Mouse (Mus musculus) kidney, postnatal 4 days (tissue): ENCODE results near the gene Gm44503.
A peak's percentile ranks its signal among the peaks of the same experiment; 100 is the strongest.

Experiments
- DNase-seq, 2 experiments: peaks; one replicate each; pipeline ENCODE4 v3.0.0; 2021; ENCODE audit warnings: mixed read lengths in 2 of 2

Gene Gm44503

GRCm38 (mm10) chr9:72974734-72975133 is 16.1 kb downstream of the Gm44503 start:
- DNase-seq = no peak

DNA sequence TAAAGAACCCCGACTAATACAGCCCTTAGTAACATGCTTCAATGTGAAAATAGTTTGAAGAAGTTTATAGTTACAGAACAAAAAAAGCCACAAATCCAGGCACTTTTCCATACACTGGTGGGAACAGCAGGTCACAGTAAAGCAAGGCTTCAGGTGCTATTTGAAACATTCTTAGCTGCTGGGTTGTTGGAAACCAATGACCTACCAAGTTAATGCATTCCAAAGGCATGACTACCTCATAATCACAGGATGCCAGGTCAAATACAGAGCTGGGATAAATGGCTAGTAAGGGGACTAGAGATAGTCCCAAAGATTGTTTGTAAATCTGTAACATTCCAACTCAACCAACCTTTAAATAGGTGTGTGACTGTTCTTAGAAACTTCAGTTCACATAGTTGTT is 16.6 kb downstream of the Gm44503 start:
- no peak for DNase-seq

- DNase-seq = no peak
Measured at GRCm38 (mm10) chr9:72983066-72983465, 24.4 kb downstream of the Gm44503 start.

- DNase-seq = peak; percentile 96 to 98
Measured at GRCm38 (mm10) chr9:72985250-72986220, 26.9 kb downstream of the Gm44503 start, which contains the start of the genes Ccpg1os and Ccpg1. Gene Ccpg1os, minus strand, starts transcription at chr9:72985382. Gene Ccpg1, plus strand, starts transcription at chr9:72985429.

DNA sequence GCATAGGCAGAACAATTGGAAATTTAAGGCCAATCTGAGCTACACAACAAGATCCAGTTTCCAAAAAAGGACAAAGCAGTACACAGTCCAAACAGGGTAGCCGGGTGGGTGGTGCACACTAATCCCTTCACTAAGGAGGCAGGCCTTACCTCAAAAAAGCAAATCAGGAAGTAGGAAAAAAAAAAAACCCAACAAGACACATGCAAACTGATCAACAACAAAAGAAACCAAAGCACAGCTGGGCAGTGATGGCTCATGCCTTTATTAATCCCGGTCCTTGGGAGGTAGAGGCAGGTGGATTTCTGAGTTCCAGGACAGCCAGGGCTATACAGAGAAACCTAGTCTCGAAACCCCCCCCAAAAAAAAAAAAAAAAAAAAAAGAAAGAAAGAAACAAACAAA is 29.1 kb downstream of the Gm44503 start:
- no peak for DNase-seq

DNA sequence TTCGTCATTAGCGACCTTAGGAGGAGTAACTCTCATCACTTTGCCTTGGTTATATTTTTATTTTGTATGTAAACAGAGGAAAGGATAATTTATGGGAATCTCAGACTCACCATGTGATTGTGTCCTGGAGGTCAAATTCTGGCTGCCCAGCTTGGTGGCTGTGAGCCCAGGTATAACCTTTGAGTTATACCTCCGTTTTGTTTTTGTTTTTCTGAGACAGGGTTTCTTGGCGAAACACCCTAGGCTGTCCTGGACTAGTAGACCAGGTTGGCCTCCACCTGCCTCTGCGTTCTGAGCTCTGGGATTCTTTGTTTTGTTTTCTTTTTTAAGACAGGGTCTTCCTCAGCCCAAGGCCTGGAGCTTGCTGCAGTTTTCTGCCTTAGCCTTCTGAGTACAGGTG is 30.1 kb downstream of the Gm44503 start:
- DNase-seq = no peak

DNA sequence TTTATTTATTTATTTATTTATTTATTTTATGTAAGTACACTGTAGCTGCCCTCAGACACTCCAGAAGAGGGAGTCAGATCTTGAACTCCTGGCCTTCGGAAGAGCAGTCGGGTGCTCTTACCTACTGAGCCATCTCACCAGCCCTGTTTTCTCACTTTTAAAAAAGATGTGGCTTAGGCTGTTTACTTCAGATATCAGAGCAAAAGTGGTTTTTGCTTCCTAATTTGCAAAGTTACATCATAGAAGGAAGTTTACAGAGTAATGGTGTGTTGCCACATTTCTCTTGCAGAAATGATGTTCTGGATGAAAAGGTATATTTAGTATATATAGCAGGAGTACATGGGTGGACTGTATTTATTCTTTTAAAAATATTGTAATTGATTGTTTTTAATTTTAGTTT is 32.8 kb downstream of the Gm44503 start:
- no peak for DNase-seq

DNA sequence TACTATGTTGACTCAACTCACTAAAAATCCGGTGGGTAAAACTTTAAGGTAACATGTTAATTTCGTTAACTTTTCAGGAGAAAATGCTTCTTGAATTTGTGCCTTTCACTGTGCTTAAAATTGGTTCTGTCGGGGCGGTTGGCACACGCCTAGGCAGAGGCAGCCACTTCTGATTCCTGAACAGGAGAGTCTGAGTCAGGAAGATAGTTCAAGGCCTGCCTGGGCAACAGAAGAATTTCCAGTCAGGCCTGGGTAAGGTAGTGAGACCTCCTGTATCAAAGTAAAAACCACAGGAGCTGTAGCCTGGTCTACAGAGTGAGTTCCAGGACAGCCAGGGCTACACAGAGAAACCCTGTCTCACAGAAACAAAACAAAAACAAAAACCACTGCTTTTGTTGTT is 33.9 kb downstream of the Gm44503 start:
- no peak for DNase-seq

DNA sequence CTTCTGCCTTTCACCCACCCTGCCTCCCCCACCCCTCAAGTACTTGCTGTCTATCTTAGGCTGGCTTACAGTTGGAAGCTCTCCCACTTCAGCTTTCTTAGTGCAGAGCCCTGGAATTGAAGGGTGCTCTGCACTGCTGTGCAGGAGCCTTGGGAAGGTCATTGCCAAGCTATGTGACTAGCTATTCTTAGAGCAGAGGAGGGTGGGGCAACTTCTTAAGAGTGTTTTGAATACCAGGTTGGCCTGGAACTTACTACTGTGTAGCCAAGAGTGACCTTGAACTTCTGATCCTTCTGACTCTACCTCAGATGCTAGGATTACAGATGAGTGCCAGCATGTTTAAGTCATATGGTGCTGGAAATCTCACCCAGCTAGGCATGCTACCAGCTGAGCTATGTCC is 37.5 kb downstream of the Gm44503 start:
- no peak for DNase-seq

- no peak for DNase-seq
Measured at GRCm38 (mm10) chr9:72996806-72997205, 38.2 kb downstream of the Gm44503 start.

GRCm38 (mm10) chr9:73000487-73000886 is 41.8 kb downstream of the Gm44503 start:
- DNase-seq = no peak

GRCm38 (mm10) chr9:73001314-73002011 is 42.8 kb downstream of the Gm44503 start:
- DNase-seq = no peak

DNA sequence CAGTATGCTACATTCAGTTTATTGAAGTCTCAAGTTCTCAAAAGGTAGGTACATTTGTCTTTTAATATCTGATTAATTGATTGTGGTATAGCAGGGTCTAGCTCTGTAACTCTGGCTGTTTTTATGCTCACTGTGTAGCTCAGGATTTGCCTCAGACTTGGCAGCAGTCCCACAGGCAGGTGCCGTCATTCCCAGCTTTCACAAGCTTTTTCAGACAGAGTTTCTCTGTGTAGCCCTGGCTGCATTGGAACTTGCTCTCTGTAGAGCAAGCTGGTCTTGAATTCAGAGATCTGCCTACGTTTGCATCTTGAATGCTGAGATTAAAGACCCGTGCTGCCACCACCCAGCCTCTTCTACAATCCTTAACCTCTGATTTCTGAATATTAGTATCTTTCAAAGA is 43.5 kb downstream of the Gm44503 start:
- no peak for DNase-seq

- no peak for DNase-seq
Measured at GRCm38 (mm10) chr9:73004076-73004475, 45.4 kb downstream of the Gm44503 start.

DNA sequence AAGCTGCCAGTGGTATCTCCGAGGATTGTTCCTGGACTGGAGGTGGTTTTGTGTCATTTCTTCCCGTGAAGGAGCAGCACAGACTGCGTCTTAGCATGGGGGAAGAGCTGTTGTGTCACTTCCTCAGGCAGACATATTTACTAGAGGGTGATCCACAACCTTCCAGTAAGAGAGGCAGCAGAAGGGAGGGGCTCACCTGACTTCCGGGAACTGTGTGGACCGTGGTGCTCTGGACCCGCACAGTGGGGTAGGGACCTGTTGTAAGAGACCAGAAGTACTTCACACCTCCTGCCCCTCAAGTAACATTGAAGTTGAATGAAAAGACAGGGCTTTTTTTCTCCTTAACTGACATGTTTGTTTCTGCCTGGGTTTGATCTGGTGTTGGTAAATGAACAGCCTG is 46.5 kb downstream of the Gm44503 start:
- DNase-seq = no peak

DNA sequence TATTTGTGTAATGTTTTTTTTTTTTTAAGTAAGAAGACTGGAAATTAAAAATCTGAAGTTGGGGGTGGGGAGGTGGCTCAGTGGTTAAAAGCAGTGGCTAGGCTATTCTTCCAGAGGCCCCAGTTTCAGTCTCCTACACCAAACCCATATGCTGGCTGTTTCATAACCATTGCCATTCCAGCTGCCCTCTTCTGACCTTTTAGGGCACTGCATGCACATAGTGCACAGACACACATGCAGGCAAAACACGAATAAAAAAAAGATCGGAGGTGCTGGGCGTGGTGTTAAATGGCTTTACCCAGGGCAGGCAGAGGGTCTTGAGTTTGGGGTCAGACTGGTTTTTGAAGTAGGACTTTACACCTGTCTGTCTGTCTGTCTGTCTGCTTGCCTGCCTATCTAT is 47.5 kb downstream of the Gm44503 start:
- peak in 1 of 2 experiments; percentile 15 for DNase-seq

DNA sequence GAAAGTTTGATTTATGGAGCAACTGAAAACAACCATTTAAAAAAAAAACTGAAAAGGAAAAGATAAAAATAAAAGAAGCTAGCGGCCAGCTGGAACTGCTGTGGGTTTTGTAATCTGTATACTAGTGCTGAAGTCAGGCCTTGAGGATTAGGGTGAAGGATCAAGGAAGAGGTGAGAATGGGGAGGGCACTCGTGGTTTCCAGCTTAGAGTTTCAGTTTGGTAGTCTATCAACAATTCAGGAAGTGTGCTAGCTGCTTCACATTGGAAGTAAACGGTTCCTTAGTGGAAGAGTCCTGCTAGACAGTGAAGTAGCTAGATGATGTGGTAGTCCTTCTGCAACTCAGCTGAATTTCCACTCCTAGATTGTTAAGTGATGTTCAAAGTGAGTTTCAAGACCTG is 49.7 kb downstream of the Gm44503 start:
- no peak for DNase-seq

- no peak for DNase-seq
Measured at GRCm38 (mm10) chr9:73012629-73013028, 54.0 kb downstream of the Gm44503 start.

- DNase-seq = no peak
Measured at GRCm38 (mm10) chr9:73014724-73015123, 56.1 kb downstream of the Gm44503 start.

DNA sequence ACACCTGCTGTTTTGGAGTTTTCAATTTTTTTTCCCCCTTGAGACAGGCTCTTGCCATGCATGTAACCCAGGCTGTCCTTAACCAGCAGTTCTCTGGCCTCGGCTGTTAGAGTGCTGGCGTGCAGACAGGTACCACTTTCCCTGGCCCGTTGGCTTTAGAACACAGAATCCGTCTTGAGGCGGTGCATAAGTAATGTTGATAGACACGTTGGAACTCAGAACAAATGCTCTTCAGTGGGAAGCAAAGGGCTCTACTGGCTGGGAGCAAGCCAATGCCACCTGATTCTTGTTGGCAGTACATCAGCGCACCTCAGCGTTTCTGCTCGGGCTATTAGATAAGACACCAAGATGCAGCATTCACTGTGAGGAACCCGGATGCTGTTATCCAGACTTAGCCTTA is 61.2 kb downstream of the Gm44503 start:
- DNase-seq = no peak

DNA sequence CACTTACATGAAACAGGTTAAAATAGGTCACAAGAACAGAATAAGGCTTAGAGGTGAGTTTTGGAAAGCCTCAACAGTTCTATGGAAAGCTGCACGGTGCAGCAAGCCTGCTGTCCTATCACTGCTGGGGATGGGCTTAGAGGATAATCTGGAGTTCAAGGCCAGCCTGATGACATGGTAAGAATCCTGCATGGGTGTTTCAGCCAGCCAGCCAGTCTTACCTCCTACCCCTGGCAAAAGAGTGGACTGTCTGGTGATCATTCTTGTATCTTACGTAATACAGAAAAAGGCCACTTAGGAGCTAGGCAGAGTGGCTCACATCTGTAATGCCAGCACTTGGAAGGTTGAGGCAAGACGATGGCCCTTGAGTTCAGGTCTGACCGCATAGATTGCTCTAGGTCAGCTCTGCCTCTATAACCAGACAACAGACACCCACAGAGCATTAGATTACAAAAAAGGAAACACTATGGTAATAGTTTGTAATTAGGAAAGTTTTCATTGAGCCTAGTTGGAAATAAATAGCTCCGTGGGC is 62.0 kb downstream of the Gm44503 start:
- no peak for DNase-seq

DNA sequence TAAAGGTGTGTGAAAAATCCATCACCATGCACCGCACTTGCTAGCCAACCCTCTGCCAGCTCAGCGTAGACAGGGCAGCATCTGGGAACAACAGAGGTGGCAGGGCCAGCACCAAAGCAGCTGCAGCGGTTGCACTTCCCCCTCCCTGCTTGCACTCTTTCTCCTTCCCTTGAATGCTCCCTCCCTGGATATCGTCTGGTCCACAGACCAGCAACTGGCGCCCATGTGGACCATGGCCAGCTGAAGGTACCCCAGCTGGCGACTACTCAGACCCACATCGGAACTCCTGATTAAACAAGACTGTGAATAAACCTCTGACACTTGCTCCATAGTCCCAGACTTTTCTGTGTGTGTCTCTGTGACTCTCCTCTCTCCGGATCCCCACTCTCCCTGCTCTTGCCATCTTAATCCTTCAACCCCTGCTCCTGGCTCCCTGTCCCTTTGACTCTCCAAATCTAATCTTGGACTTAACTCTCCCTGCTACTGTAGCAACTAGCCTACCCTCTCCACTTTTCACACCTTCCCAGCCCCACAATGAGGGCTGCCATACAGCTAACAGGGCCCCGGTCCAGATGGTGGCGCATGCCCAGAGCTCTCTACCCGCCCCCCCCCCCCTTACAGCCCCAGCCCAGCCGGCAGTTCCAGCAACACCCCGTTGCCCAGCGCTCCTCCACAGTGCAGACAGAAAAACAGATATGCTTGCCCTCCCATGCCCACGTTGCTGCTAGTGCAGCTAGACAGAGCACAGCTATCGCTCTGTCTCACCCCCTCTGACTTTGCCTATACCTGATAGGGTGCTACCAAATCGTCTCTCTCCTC is 67.4 kb downstream of the Gm44503 start:
- DNase-seq = peak in 1 of 2 experiments; percentile 22

GRCm38 (mm10) chr9:73030443-73030842 is 71.8 kb downstream of the Gm44503 start:
- no peak for DNase-seq
